Mouse (Mus musculus) heart, embryonic 16.5 days (tissue): ENCODE measurements around the gene Srgap1. TPM values are rescaled to one million over a fixed set of nuclear protein-coding genes. Genes with fewer than 3 reads are reported as not detected.
A peak's percentile ranks its signal among the peaks of the same experiment; 100 is the strongest.

Source experiments
- ATAC-seq: fragments of 200-750 bp; cut with Nextera tagmentation; replicated peaks from 2 replicates; pipeline ENCODE4 v1.8.0; 2017; ENCODE audit warnings: moderate number of reproducible peaks; ENCODE audit not compliant: insufficient read depth, low FRiP score; ENCODE audit errors: extremely low read depth
- H3K27ac ChIP-seq: fragments of 300-500 bp; sonication (generic); 2 replicates; pipeline ENCODE4 v1.5.1; 2014; ENCODE audit warnings: mild to moderate bottlenecking, low read length, control low read depth, moderate library complexity
- H3K27me3 ChIP-seq: fragments of 300-500 bp; sonication (generic); 2 replicates; pipeline ENCODE4 v1.6.1; 2014; ENCODE audit warnings: low read length, mixed read lengths; ENCODE audit not compliant: control insufficient read depth, insufficient read depth
- H3K36me3 ChIP-seq: fragments of 300-500 bp; sonication (generic); 2 replicates; pipeline ENCODE4 v1.6.1; 2014; ENCODE audit not compliant: control insufficient read depth, insufficient read depth
- H3K4me1 ChIP-seq: fragments of 300-500 bp; sonication (generic); 2 replicates; pipeline ENCODE4 v1.6.1; 2014; ENCODE audit warnings: low read length, mixed read lengths; ENCODE audit not compliant: control insufficient read depth, insufficient read depth
- H3K4me2 ChIP-seq: fragments of 300-500 bp; sonication (generic); 2 replicates; pipeline ENCODE4 v1.6.1; 2014; ENCODE audit warnings: low read depth, mild to moderate bottlenecking, control low read depth, low read length
- H3K4me3 ChIP-seq: fragments of 300-500 bp; sonication (generic); 2 replicates; pipeline ENCODE4 v1.5.1; 2014; ENCODE audit warnings: mild to moderate bottlenecking, control low read depth, low read length
- H3K9ac ChIP-seq: fragments of 300-500 bp; sonication (generic); 2 replicates; pipeline ENCODE4 v1.6.1; 2014; ENCODE audit warnings: low read length, control low read depth
- H3K9me3 ChIP-seq: fragments of 300-500 bp; sonication (generic); replicated peaks from 2 replicates; pipeline ENCODE4 v1.6.1; 2016; ENCODE audit warnings: low read length; ENCODE audit not compliant: control insufficient read depth
- WGBS: fragments of 180-500 bp; shearing (Covaris S2); extraction: QIAGEN DNeasy Blood & Tissue Kit; methylation state at CpG from one replicate; pipeline ENCODE4 v1.1.7; 2014; 5-methylcytosine and 5-hydroxymethylcytosine counted together
- polyA plus RNA-seq: library from polyadenylated mRNA; unstranded; fragments of >200 nt; fragmentation: Nextera tagmentation; extraction: Ambion mirVana; gene quantifications from 2 replicates; pipeline ENCODE4 v1.2.1, GENCODE M21; 2015

The Srgap1 gene
- polyA plus RNA-seq, 1 experiment from 2014 or later = 7.1 TPM

DNA sequence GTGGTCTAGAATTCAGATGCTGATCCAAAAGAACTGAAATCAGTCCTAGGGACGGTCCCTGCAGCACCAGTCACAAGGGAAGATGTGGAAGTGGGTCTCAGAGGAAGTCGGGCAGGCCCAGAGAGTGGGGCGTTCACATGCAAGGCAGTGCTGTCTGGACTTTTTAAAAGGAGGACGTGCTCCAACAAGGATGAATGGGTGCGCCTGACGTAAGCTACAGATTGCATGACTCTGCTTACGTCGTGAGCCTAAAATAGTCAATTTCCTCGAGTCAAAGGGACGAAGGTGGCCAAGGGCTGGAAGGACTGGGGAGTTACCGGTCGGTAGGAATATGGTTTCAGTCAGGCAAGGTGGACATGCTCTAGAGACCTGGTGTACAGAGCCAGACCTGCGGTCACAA, 247.1 kb downstream of the Srgap1 start:
- H3K27ac ChIP-seq = no peak overlapping the region
- no peak for ATAC-seq
- no peaks in the 10 kb centered on the region for H3K9me3 ChIP-seq
- H3K36me3 ChIP-seq = peaks cover 3% of the 10 kb centered on the region; the same call in 1 of the 2 replicates
- H3K9ac ChIP-seq = no peak overlapping the region
- no peak overlapping the region for H3K4me2 ChIP-seq
- H3K27me3 ChIP-seq = no peaks in the 10 kb centered on the region
- H3K4me1 ChIP-seq = no peaks in the 10 kb centered on the region
- 88% methylated on average over 13 of the region's 13 CpGs for WGBS
- no peak overlapping the region for H3K4me3 ChIP-seq

DNA sequence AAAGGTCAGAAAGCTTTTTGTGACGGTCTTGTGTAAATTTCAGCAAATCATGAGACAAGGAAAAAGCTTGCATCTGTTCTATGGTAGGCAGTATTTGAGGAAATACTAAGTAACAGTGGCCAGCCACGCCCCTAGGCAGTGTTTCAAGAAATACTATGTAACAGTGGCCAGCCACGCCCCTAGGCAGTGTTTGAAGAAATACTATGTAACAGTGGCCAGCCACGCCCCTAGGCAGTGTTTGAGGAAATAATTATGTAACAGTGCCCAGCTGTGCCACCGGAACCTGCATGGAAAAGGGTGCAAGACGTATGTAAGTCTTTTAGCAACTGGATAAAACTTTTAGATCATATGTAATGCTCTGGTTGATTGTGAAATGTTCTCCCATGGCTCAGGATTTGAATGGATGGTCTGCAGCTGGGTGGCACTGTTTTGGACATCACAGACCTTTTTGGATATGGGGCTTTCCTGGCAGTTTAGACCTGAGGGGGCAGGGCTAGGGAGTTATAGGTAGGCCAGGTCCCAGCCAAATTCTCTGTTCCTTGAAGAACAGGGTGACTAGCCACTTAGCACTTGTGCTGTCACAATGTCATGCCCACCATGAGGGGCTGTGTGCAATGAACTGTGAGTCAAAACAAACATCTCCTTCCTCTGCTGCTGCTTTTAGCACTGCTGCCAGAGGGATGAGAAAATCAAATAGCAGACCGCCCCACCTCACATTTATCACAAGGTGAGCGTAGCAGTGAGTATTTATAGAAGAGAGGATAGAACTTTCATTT, 250.9 kb downstream of the Srgap1 start:
- ATAC-seq = no peak
- no peak overlapping the region for H3K4me3 ChIP-seq
- H3K27me3 ChIP-seq = no peaks in the 10 kb centered on the region
- peaks cover 9% of the 10 kb centered on the region for H3K36me3 ChIP-seq
- no peaks in the 10 kb centered on the region for H3K4me1 ChIP-seq
- WGBS = 65% methylated on average over 8 of the region's 8 CpGs
- H3K9ac ChIP-seq = no peak overlapping the region
- H3K4me2 ChIP-seq = no peak overlapping the region
- H3K27ac ChIP-seq = no peak overlapping the region
- H3K9me3 ChIP-seq = no peaks in the 10 kb centered on the region

DNA sequence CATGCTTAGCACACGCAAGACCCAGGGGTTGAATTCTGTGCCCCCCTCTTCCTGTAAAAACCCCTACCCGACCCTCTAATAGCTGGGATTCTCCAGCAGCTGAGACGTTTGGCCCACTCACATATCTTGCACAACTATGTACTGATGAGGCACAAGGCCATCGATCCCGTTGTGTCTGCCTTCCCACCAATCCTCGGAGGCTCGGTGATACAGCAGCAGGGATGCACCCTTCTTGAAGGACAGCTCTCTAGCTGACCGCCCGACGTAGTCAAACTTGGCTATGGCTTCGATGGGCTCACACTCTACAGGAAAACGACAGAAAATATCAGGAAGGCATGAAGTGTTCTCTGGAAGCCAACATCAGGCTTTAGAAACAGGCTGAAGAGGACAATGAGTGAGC, 252.6 kb downstream of the Srgap1 start:
- no peak overlapping the region for H3K4me3 ChIP-seq
- no peak overlapping the region for H3K9ac ChIP-seq
- 86% methylated on average over 12 of the region's 12 CpGs for WGBS
- no peak overlapping the region for H3K4me2 ChIP-seq
- no peak for ATAC-seq
- peaks cover 6% of the 10 kb centered on the region; the same call in 1 of the 2 replicates for H3K36me3 ChIP-seq
- no peaks in the 10 kb centered on the region for H3K4me1 ChIP-seq
- H3K9me3 ChIP-seq = no peaks in the 10 kb centered on the region
- H3K27me3 ChIP-seq = no peaks in the 10 kb centered on the region
- no peak overlapping the region for H3K27ac ChIP-seq

DNA sequence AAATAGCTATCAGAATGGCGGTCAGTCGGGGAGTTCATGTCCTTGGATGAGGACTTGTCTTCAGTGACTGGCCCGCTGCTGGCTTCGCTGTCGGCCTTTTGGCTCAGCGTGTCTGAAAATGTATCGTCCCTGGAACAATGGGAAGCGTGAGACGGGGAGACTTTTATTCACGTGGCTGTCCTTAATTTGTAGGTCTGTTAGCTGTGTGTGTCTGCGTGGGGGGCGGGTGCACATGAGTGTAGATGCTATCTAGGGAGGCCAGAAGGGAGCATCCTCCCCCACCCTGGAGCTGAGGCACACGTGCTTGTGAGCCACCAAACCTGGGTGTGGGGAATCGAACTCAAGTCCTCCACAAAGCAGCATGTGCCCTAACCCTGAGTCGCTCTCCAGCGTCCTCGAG, 254.5 kb downstream of the Srgap1 start:
- Histone ChIP-seq H3K9ac (no peak overlapping the region), H3K36me3 (peaks cover 8% of the 10 kb centered on the region; the same call in 1 of the 2 replicates), H3K4me3 (no peak overlapping the region), H3K9me3 (no peaks in the 10 kb centered on the region), H3K4me2 (no peak overlapping the region), H3K4me1 (no peaks in the 10 kb centered on the region), H3K27ac (no peak overlapping the region), H3K27me3 (no peaks in the 10 kb centered on the region)
- ATAC-seq = no peak
- WGBS = 94% methylated on average over 17 of the region's 17 CpGs

DNA sequence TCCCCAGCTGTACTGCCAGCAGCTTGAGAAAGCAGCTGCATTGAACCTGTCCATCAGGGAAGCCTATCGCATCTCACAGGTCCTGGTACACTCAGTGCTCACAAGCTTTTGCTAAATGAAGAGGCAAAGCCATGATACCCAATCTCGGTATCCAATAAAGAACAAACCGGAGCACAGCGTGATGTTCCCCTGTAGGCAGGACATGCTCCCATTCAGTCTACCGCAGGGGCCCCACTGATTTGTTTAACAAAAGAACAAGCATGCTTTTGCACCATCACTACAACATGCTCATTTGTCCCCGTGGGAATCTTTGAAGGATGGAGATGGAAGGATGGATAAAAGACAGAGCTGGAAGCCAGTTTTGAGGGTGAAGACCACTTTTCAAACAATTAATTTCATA, 257.0 kb downstream of the Srgap1 start:
- H3K9me3 ChIP-seq = no peaks in the 10 kb centered on the region
- H3K4me2 ChIP-seq = no peak overlapping the region
- peaks cover 18% of the 10 kb centered on the region for H3K36me3 ChIP-seq
- WGBS = 75% methylated on average over 6 of the region's 6 CpGs
- no peak overlapping the region for H3K9ac ChIP-seq
- H3K4me1 ChIP-seq = no peaks in the 10 kb centered on the region
- no peak overlapping the region for H3K27ac ChIP-seq
- no peak for ATAC-seq
- H3K27me3 ChIP-seq = no peaks in the 10 kb centered on the region
- H3K4me3 ChIP-seq = no peak overlapping the region

DNA sequence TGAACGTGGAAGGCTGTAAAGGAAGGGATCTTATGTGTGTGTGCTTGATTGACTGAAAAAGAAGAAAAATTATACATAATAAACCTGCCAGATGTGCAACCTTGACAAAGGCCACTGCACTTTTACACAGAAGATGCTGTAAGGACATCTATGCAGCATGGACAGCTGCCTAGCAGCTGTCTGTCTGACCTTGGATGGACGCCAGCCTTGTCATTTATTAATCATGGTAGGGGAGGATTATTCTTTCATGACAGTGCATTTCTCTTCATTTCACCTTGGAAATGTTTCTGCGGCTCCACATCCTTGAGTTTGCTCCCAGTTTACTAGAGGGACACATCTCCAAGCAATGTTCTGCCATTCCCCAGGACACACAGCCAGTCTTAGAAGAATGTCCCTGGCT, 258.6 kb downstream of the Srgap1 start:
- H3K9me3 ChIP-seq = peaks cover 6% of the 10 kb centered on the region; the same call in 1 of the 2 replicates
- peaks cover 29% of the 10 kb centered on the region for H3K36me3 ChIP-seq
- no peak overlapping the region for H3K9ac ChIP-seq
- no peak overlapping the region for H3K4me3 ChIP-seq
- ATAC-seq = no peak
- no peak overlapping the region for H3K27ac ChIP-seq
- 89% methylated on average over 3 of the region's 3 CpGs for WGBS
- H3K27me3 ChIP-seq = no peaks in the 10 kb centered on the region
- no peaks in the 10 kb centered on the region for H3K4me1 ChIP-seq
- no peak overlapping the region for H3K4me2 ChIP-seq

- H3K36me3 ChIP-seq = peaks cover 25% of the 10 kb centered on the region
- ATAC-seq = no peak
- 43% methylated on average over 14 of the region's 14 CpGs for WGBS
- H3K4me3 ChIP-seq = no peak overlapping the region
- H3K4me2 ChIP-seq = peak overlapping the region; percentile 20; the same call in 1 of the 2 replicates
- H3K9ac ChIP-seq = no peak overlapping the region
- peaks cover 6% of the 10 kb centered on the region; the same call in 1 of the 2 replicates for H3K9me3 ChIP-seq
- H3K4me1 ChIP-seq = no peaks in the 10 kb centered on the region
- H3K27me3 ChIP-seq = no peaks in the 10 kb centered on the region
- H3K27ac ChIP-seq = no peak overlapping the region
Observed at GRCm38 (mm10) chr10:121781159-121781558, 266.0 kb downstream of the Srgap1 start.

DNA sequence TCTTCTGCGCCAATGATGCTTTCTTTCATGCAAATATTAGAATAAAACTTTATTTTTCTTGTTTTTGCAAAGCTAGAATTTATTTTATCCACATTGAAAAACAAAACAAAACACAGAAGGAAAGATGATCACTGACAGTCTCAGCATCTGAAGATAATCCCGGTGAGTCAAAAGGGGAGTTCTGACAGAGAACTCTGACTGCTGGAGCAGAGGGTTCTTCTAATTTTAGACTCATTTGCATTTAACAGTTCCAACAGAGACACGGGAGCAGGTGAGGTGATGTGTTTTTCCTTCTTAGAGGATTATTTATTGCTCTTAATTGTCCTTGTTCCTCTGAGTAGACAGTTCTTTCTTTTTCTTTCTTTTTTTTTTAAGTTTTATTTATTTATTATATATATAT, 271.1 kb downstream of the Srgap1 start:
- H3K4me1 ChIP-seq = no peaks in the 10 kb centered on the region
- no peak overlapping the region for H3K4me3 ChIP-seq
- no peak overlapping the region for H3K27ac ChIP-seq
- H3K9me3 ChIP-seq = no peaks in the 10 kb centered on the region
- ATAC-seq = no peak
- H3K4me2 ChIP-seq = no peak overlapping the region
- 52% methylated on average over 3 of the region's 3 CpGs for WGBS
- no peaks in the 10 kb centered on the region for H3K36me3 ChIP-seq
- no peaks in the 10 kb centered on the region for H3K27me3 ChIP-seq
- H3K9ac ChIP-seq = no peak overlapping the region

GRCm38 (mm10) chr10:121773813-121774212, 273.3 kb downstream of the Srgap1 start:
- Histone ChIP-seq H3K36me3 (no peaks in the 10 kb centered on the region), H3K27me3 (no peaks in the 10 kb centered on the region), H3K4me1 (no peaks in the 10 kb centered on the region), H3K4me2 (no peak overlapping the region), H3K9ac (no peak overlapping the region), H3K9me3 (no peaks in the 10 kb centered on the region), H3K4me3 (no peak overlapping the region), H3K27ac (no peak overlapping the region)
- ATAC-seq = no peak
- WGBS = 73% methylated on average over 4 of the region's 4 CpGs
